Mouse (Mus musculus): ENCODE measurements around the gene Sdc1.

Gene Sdc1

DNA sequence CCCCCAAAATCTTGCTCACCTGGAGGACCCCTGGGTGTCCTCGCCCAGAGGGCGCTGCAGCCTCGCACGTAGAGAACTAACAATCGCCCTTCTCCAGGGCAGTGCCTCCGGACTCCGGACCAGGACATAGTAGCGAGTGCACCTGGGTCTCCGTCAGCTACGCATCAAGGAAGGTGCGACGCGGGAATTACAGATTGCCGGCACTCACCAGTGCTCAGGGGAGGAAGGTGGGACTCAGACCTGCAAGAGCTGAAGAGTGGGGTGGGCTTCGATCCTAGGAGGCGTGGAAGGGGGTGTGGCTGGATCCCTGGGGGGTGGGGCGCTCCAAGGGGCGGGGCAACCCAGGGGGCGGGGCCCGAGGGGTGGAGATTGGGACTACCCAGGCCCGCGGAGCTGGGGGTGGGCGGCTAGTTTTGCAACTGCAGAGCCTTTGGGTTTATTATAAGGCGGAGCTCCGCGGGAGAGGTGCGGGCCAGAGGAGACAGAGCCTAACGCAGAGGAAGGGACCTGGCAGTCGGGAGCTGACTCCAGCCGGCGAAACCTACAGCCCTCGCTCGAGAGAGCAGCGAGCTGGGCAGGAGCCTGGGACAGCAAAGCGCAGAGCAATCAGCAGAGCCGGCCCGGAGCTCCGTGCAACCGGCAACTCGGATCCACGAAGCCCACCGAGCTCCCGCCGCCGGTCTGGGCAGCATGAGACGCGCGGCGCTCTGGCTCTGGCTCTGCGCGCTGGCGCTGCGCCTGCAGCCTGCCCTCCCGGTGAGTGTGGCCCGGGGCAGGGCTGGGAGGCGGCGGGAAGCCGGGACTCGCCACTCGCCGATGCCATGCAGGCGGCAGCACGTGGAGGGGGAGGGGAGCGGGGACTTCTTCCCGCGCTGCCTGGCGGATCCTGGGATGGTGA lies at the start of gene Sdc1:
Gene Sdc1 (plus strand): TSS at position 378 of the 898 bp plus-strand sequence.
- DNase-seq, result peak; percentile 64 to 70

DNA sequence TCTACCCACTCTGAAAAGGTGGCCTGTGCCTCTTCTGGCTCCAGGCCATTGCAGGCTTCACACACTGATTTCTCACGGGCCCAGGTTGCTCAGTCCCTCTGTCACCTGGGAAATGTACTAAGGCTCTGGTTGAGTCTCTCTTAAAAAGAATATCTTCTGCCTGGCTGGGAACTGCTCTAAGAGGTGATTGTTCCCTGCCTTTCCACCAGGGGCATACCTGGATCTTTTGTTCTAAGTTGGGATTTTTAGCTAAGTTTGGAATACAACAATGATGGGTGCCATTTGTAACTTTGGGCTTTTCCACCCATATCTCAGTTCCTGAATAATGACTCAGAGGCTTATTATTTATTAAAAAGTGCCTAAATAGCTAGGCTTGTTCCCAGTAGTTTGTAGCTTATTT lies 44.2 kb upstream of the Sdc1 start:
- no peak for DNase-seq

DNA sequence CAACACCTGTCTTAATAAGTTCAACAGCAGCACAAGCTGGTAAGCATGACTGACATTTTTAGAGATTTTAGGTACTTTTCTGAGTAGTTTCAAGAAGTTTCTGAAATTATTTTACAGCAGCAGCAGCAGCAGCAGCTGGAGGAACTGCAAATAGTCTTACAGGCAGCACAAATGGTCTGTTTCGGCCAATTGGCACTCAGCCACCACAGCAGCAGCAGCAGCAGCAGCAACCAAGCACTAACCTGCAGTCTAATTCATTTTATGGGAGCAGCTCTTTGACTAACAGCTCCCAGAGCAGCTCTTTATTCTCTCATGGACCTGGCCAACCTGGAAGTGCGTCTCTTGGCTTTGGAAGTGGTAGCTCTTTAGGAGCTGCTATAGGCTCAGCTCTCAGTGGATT lies 42.4 kb upstream of the Sdc1 start:
- DNase-seq, result no peak

DNA sequence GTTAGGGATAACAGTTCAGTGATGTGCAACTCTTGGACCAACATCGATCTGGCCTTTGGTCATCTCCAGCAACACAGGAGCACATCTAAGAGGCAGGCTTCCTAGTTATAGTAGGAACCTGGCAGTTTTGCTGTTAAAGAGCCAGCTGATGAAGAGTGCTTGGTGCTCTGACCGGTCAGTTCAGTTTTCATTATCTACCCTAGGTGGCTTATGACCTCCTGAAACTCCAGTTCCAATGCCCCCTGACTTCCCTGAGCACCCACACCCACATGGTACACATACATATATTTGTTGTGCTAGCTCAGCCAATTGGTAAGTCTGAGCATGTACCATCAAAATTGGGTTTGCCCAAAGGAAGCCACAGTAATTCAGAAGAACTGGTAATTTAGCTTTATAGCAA lies 17.5 kb upstream of the Sdc1 start:
- DNase-seq, result no peak

DNA sequence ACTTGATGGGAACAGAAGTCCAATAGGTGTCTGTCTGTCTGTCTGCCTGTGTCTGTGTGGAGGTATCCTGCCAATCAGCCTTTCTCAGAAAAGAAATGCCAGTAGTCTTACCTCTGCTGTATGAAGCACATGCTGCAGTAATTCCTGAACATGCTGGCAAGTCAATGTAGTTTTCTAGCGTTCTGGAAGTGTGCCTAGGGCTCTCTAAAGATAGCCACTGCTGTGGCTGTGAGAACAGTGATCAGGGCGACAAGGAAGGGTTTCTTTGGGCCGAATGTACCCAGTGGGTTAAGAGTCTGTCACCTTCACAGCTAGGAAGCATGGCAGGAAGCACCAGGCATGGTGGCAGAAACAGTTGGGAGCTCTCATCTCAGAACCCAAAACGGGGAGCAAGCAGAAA lies 17.0 kb upstream of the Sdc1 start:
- DNase-seq, result no peak

DNA sequence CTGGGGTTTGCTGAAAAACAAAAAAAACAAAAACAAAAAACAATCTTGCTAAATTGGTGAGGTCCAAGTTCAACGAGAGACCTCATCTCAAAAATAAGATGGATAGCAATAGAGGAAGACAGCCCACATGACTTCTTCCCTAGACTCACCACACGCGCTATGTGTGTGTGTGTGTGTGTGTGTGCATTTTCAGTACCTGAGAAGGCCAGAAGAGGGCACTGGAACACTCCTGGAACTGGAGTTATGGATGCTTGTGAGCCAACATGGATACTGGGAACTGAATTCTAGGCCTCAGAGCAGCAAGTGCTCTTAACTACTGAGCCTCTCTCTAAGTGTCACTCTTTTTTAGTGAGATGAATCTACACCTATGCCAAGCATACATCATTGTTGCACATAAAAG lies 13.1 kb upstream of the Sdc1 start:
- no peak for DNase-seq

DNA sequence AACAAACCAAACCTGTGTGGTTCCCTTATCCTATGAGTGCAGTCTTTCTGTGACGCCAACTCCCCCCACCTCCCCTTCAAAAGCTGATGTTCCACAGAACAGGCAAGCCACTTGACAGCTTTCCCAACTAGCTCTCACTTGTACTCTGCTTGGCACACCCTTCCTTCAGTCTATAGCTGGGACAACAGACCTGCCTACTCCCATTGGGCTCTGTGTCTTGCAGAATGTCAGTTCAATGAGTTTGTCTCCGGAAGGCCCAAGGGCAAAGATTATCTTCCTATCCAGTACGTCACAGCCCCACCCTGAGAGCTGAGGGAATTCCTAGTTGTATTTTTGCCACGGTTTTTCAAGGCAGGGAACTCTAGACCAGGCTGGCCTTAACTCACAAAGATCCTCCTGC lies 12.0 kb upstream of the Sdc1 start:
- DNase-seq, result no peak

DNA sequence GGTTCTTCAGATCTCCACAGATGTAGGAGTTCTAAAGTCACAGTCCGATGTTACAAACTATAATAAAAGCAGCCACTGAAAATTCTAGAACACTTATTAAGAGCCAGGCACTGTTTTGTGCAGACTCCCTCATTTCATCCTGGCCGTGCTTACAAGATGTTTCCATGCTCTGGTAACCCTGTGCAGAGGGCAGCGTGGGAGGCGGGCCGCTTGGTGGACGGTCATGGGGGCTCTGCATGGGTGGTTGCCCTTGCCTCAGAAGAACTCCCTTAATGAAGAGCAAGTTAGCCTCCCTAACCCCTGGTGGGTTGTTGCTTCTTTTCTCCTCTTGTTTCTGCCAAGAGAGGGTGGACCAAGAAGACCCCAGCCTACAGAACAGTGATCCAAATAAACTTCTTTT lies 11.3 kb upstream of the Sdc1 start:
- no peak for DNase-seq

DNA sequence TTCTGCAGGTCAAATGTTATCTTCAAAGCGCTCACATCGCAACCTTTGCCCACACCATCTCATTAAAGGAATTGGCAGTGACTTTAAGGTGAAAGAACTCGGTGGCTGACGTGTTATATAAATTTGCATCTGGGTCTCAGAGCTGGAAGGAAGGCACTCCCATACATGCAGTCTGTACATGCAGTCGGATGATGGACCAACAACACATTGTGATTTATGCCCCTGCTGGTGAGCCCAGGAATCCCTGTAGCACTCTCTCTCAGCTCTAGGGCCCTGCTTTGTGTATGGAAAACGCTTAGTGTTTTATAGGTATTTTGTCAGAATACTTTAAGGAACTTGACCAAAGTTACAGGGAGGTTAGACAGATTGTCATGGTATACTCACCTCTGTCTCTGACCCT lies 10.6 kb upstream of the Sdc1 start:
- DNase-seq, result peak in 1 of 2 experiments; percentile 0

DNA sequence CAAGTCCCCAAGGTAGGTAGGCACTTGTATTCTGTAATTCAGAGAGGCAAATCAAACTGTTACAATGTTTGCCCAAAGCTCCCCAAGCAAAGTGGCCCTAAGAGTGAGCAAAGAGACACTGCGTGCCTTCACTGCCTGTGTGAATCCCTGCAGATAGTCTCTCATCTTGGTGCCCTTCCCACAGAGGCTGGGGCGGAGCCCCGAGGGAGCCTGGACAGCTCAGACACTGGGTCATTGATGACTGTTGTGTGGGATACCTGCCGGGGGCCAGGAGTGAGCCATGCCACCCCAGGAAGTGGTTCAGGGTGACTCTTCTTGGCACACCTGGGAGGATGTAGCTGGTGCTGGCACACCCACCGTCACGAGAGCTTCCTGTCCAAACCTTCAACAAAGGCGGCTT lies 10.1 kb upstream of the Sdc1 start:
- peak in 1 of 2 experiments; percentile 0 for DNase-seq

DNA sequence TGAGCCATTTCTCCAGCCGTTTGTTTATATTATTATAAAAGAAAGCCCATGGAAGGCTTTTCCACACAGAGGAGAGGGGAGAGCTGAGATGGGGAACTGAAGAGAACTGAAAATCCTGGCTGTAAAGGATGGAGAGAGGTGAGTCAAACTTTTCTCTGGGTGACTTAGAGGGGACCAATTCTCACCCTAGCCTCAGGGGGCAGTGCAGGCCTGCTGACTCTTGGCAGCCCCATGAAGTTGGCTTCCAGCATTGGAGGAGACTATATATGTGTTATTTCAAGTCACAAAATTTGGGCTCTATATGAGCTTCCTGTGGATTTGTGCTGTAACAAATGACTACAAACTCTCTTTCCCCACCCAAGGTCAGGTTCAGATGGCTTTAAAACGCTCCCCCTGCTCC lies 8.5 kb upstream of the Sdc1 start:
- peak; percentile 48 to 55 for DNase-seq

DNA sequence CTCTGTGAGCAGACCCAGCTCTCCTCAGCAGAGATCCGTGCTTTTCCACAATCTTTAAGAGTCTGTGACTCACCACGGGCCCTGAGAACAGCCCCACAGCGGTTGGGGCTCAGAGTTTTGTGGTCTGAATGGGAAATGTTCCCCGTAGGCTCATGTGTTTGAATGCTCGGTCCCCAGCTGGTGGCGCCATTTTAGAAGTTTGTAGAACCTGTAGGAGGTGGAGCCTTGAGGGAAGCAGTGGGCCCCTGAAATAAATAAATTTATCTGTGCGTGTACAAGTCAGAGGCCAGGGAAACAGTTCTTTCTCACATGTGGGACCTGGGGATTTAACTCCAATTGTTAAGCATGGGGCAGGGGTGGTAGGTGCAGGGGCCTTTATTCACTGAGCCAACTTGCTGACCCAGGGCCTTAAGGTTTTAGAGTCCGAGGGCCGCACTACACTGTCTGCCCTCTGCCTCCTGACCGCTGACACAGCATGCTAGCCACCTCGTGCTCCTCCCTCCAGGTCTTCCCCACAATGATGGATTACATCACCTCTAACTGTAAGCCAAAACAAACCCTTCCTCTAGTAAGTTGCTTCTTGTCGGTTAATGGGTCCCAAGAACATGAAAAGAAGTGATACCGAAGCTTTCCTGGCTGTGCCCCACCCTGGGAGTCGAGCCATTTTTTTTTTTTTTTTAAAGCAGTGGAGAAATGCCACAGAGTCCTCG lies 6.7 kb upstream of the Sdc1 start:
- DNase-seq, result no peak

DNA sequence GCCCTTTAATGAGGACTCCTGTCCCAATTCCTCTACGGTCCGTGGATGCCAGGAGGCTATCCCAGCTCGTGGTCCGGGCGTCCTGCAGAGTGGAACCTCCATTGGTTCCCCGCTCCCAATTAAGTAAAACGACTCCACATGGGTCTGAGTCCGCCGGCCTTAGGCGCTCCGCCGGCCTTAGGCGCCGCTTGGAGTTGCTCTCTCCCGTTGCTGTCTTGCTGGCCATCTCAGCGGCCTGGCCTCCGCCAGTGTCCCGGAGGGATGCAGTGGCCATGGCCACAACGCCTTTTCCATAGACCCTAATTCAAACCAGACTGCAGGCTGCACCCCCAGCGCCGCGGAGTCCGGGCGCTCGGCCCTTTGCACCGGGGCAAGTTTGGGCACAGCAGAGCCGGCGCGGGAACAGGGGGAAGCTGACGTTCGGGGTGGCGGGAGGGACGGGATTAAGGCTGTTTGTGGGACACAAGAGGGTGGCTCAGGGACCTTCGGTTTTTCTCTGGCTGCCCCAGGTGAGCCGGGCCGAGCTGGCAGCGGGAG lies 789 bp downstream of the Sdc1 start:
- peak; percentile 33 to 38 for DNase-seq

DNA sequence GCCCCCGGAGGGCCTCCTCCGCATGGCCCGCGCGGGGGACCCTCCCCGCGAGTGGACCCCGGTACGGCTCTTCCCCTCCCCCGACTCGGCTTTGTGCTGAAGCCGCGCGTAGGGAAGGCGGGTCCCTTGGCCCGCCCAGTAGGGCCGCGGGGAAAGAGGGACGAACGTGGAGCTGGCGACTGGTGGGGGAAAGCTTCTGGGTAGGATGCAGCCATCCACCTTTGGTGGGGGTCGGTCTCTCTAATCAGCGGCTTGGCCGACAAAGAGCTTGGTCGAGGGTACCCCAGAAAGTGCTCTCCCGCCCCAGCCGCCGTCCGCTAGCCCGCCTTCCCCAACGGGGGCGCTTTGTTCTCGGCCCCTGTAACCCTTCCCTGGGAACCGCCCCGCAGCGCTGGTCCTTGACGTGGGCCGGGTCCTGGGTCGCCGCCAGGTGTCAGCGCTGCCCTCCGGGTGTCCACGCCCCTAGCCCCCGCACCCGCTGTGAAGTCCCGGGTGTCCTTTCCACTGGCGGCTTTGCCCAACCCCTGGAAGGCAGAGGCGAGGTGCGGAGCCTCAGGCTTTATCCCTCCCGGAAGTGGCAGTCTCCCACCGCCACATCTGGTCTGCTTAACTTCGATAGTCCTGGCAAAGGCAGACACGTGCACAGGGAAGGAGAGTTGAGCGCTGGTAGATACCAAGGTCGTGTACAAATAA lies 1.5 kb downstream of the Sdc1 start:
- DNase-seq, result peak; percentile 55 to 58

DNA sequence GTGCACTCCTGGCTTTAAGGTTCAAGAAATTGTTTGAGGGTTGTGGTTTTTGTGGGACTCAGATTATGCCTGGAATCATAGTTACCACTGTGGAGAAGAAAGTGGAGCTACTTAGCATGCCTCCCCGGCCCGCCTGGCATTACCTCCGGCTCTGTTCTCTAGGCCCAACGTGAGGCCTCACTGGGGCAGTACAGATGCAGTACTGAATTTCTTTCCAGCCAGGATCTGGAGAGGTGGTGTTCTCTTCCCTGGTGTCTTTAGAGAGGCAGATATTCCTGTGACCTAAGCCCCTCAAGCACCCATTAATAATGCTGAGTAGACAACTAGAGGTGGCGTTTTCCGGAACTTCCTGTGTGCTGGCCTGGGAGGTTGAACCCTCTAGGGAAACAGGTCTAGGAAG lies 2.2 kb downstream of the Sdc1 start:
- no peak for DNase-seq

DNA sequence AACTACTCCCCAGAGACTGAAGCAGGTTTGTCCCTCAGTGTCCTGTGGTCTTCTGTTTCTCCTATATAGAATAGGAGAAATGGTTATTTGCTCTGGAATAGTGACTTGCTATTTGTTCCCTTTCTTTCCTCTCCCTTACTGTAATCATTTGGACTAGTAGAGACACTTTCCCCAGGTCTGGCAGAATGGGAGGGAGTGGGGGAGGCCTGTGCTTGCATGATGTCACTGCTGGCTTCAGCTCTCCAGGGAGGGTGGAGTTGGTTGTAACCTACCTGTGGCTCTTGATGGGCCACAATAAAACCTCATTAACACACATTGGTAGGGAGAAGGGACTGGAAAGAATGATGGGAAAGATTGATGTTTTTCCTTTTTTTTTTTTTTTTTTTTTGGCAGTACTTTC lies 3.1 kb downstream of the Sdc1 start:
- no peak for DNase-seq

DNA sequence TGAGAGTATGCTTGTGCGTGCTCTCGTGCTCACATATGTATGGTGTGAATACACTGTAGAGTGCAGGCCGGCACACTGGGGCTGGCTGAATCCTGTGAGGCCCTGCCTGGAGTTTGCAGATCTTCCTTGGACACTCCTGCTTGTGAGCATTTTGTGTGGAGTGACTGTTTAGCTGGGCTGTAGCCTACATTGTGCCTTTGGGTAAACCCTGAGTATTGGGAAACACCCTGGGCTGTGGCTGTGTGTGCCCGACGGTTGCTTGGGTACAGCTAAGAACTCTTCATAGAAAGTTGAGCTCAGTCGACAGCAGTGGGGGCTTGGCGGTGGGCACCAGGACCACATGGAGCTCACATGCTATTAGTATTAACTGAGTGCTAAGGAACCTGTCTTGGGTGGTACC lies 5.1 kb downstream of the Sdc1 start:
- DNase-seq, result no peak

DNA sequence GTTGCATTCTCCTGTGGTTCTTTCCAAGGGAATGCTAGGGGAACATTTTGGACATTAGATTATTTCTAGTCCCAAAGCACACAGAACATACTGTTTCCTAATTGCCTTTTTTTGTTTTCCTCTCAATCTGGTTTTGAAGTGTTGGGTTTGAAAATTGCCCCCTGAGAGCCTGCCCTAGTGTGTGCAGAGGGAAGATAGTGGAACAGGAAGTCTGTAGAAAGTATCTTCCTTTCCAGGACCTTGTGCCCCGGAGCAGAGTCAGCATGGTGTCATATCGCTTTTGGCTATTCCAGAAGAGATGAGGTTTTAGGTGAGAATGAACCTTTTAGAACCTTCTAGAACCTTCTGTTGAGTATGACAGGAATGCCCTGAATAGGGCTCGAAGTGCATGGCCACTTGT lies 5.6 kb downstream of the Sdc1 start:
- no peak for DNase-seq

DNA sequence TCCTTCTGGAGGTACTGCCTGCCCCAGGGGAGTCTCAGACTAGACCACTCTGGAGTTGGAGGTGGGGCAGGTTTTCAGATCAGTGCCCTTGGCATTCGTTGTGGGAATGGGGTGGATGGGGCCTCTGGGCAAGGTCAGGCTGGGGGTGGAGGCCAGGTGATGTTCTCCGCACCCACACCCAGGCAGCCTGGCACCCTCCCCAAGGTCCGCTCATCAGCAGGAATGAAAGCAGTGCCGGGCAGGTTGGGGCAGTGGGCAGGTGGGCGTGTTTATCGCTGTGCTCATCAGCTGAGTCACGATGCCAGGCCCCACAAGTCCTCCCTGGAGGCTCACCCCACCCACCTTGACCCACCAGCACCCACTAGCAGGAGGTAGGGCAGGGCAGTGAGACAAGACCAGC lies 7.0 kb downstream of the Sdc1 start:
- no peak for DNase-seq

DNA sequence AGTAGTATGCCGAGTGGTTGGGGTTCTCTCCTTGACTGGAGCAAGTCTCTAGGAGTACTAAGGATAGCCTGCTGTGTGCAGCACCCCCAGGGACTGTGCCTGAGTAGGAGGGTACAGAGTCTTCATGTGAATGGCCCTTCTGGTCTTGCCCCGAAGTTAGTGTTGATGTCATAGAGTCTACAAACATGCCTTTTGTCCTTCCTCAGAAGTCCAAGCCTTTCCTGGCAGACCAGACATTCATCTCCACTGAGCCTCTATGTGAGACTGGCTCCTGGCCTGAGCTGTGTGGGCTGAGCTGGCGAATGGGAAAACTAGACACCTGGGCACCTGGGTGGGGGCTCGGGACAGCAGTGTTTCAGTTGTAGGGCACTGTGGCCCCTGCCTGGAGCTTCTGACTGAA lies 8.7 kb downstream of the Sdc1 start:
- DNase-seq, result no peak

DNA sequence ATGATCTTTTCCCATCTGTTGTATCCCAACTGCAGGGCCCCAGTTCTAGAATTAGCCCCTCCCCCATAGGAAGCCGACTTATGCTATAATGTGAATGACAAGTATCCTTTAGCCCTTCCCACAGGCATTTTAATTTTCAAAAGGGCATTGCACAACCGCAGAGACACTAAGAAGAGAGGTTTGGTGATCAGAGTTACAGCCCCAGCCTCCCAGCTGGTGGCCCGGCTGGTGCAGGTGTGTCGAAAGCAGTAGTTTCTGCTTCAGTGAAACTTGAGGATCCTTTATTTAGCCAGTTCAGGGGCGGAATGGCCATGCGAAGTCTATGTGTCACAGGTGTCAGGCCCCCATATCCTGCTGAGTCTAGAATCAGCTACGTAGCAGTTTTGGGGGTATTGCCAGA lies 10.0 kb downstream of the Sdc1 start:
- no peak for DNase-seq

DNA sequence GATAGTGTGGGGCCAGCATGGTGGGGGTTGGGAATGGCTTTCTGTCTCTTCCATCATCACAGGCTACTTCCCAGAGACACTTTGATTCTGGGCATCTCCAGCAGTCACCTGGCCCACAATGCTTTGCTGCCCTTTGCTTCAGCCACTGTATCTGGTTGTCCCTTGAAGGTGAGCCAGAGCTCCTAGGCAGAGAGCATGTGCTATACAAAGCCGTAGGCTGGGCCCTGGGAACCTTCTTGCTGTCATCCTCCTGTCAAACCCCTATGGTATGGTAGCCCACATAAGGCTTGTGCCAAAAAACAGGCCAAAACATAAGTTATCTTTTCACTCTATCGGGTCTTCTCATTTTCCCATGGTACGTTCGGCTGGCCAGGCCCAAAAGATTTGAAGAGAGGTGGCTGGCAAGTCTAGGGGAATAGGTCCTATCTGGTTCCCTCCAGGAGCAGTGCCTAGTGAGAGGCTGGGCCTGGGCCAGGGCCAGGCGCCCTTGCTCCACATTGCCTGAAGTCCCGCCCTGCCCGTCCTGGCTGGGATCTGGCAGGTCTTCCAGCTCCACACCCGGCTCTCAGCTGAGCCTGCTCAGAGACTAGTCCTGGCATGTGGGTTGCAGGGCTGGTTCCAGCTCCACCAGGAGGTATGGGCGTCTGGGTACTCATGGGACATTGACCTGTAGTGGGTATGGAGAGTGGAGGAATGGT lies 10.7 kb downstream of the Sdc1 start:
- no peak for DNase-seq

DNA sequence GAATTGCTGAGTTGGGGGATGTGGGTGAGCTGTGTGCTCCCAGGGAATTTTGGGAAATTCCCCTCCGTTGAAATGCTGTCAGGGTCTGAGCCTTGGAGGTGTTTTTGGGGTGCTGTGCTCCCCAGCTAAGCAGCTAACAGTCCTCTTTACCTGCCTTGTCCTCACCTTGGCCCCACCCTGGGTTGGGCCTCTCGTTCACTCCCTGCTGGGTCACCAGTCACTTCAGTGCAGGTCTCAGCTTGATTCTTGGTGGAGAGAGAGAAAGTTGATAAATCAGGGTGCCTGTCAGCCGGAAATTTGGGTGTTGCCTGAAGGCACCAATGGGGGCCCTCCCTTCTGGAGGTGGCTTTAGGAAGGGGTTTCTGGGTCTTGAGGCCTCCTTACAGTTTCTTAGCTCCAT lies 11.4 kb downstream of the Sdc1 start:
- no peak for DNase-seq

Measured in B cell, adult 2 months (primary cell).